Mouse (Mus musculus) thymus, adult 2 months (tissue): ENCODE results near the gene Smr2. TPM values are rescaled to one million over a fixed set of nuclear protein-coding genes. Genes with fewer than 3 reads are reported as not detected.
"Not testable (repeated sequence)": the region's sequence is repeated elsewhere in the genome, so short reads cannot be mapped to it uniquely, and the experiment has no call there.

Experiments
- DNase-seq: peaks from one replicate; pipeline ENCODE4 v3.0.0; 2021
- H3K27ac ChIP-seq: fragments of 200-500 bp; 2 replicates; pipeline ENCODE4 v1.5.1; 2012; ENCODE audit warnings: low read length, control low read depth; ENCODE audit not compliant: control insufficient read depth, insufficient read depth
- H3K27me3 ChIP-seq: fragments of 200-500 bp; 2 replicates; pipeline ENCODE4 v1.6.1; 2012; ENCODE audit warnings: mild to moderate bottlenecking, low read length, moderate library complexity, mixed read lengths; ENCODE audit not compliant: control insufficient read depth, insufficient read depth
- H3K36me3 ChIP-seq: fragments of 200-500 bp; 2 replicates; pipeline ENCODE4 v1.6.1; 2012; ENCODE audit warnings: mild to moderate bottlenecking, low read length, moderate library complexity; ENCODE audit not compliant: control insufficient read depth, insufficient read depth
- H3K4me1 ChIP-seq: fragments of 200-500 bp; replicated peaks from 2 replicates; pipeline ENCODE4 v1.6.1; 2012; ENCODE audit warnings: low read length; ENCODE audit not compliant: control insufficient read depth, insufficient read depth
- H3K4me3 ChIP-seq: fragments of 200-500 bp; 2 replicates; pipeline ENCODE4 v1.5.1; 2012; ENCODE audit warnings: mild to moderate bottlenecking, low read length, control low read depth, moderate library complexity; ENCODE audit not compliant: control insufficient read depth, insufficient read depth
- CTCF ChIP-seq: fragments of 200-500 bp; IDR thresholded peaks from 2 replicates; pipeline ENCODE4 v1.5.1; 2012; ENCODE audit warnings: mild to moderate bottlenecking, control low read depth, low read length, moderate library complexity, borderline replicate concordance; ENCODE audit not compliant: control insufficient read depth, poor library complexity, insufficient read depth; ENCODE audit errors: extremely low read depth
- POLR2A ChIP-seq: fragments of 200-500 bp; IDR thresholded peaks from 2 replicates; pipeline ENCODE4 v1.6.1; 2012; ENCODE audit warnings: mild to moderate bottlenecking, low read length, control low read depth, moderate library complexity; ENCODE audit not compliant: control insufficient read depth, poor library complexity, insufficient read depth; ENCODE audit errors: extremely low read depth
- WGBS: fragments of 180-500 bp; shearing (Covaris S2); methylation state at CpG from one replicate; pipeline ENCODE4 v1.1.7; 2018; 5-methylcytosine and 5-hydroxymethylcytosine counted together
- polyA plus RNA-seq: library from polyadenylated mRNA; depleted of rRNA; stranded (reverse); fragments of >200 nt; gene quantifications from 2 replicates; pipeline ENCODE4 v1.2.3, GENCODE M21; 2012; rRNA removed

Gene Smr2
- polyA plus RNA-seq: not detected in 2 replicates

GRCm38 (mm10) chr5:88086256-88086655, at the start of gene Smr2:
Gene Smr2, plus strand, starts transcription at chr5:88086556.
- H3K36me3 ChIP-seq, H3K4me3 ChIP-seq, H3K4me1 ChIP-seq, DNase-seq, H3K27ac ChIP-seq, H3K27me3 ChIP-seq: not testable (repeated sequence)

GRCm38 (mm10) chr5:88111430-88111829, 25.1 kb downstream of the Smr2 start, which contains the start of gene Gm11116:
Gene Gm11116, minus strand, starts transcription at chr5:88111530.
- no peak for DNase-seq
- TF ChIP-seq CTCF: no peak
- no peak for TF ChIP-seq POLR2A
- Histone ChIP-seq H3K36me3 (no peaks in the 10 kb centered on the region), H3K27me3 (no peaks in the 10 kb centered on the region), H3K4me1 (no peaks in the 10 kb centered on the region), H3K4me3 (no peak within 1 kb of the TSS), H3K27ac (no peak within 1 kb of the TSS)
- 72% methylated on average over 1 of the region's 1 CpGs for WGBS

GRCm38 (mm10) chr5:88153999-88154398, 67.6 kb downstream of the Smr2 start, which contains the start of gene Gm11115:
Gene Gm11115, minus strand, starts transcription at chr5:88154099.
- no peak within 1 kb of the TSS for H3K4me3 ChIP-seq
- no peak for DNase-seq
- H3K27me3 ChIP-seq: no peaks in the 10 kb centered on the region
- TF ChIP-seq POLR2A (no peak), CTCF (no peak)
- H3K36me3 ChIP-seq: no peaks in the 10 kb centered on the region
- H3K4me1 ChIP-seq: no peaks in the 10 kb centered on the region
- H3K27ac ChIP-seq: no peak within 1 kb of the TSS

Other genes with a start within 250 kb of the Smr2 start
- 0.31 and 0.47 TPM in 2 replicates for gene Odam, start 201.5 kb upstream of the Smr2 start, polyA plus RNA-seq
- 0.13 and 0.70 TPM in 2 replicates for gene Csn3, start 161.0 kb upstream of the Smr2 start, polyA plus RNA-seq
- gene 2310003L06Rik, start 117.1 kb upstream of the Smr2 start, polyA plus RNA-seq: not detected in 2 replicates
- not detected in 2 replicates for gene Gm28434, start 117.0 kb upstream of the Smr2 start, polyA plus RNA-seq
- not detected in 2 replicates for gene Cabs1, start 107.1 kb upstream of the Smr2 start, polyA plus RNA-seq
- not detected in 2 replicates for gene Smr3a, start 84.0 kb upstream of the Smr2 start, polyA plus RNA-seq
- gene Gm11116, start 25.0 kb downstream of the Smr2 start, polyA plus RNA-seq: not detected in 2 replicates
- gene Gm11115, start 67.5 kb downstream of the Smr2 start, polyA plus RNA-seq: not detected in 2 replicates
- not detected in 2 replicates for gene Gm7714, start 182.4 kb downstream of the Smr2 start, polyA plus RNA-seq
- gene Prol1, start 230.8 kb downstream of the Smr2 start, polyA plus RNA-seq: not detected in 2 replicates